Mouse (Mus musculus) spleen, adult 2 months (tissue): ENCODE measurements around the gene Mmp20. TPM values are rescaled to one million over a fixed set of nuclear protein-coding genes. Genes with fewer than 3 reads are reported as not detected.

Experiments
- DNase-seq, 2 experiments: peaks; one replicate each; pipeline versions ENCODE4 v3.0.0 to v3.0.0-alpha.2; 2012 to 2021; ENCODE audit warnings: low spot score in 2 of 2, low read depth in 1 of 2
- H3K27ac ChIP-seq: fragments of 200-500 bp; 2 replicates; pipeline ENCODE4 v1.5.1; 2012; ENCODE audit warnings: low read length, inconsistent platforms; ENCODE audit not compliant: insufficient read depth
- H3K27me3 ChIP-seq: fragments of 200-500 bp; 2 replicates; pipeline ENCODE4 v1.6.1; 2012; ENCODE audit warnings: mild to moderate bottlenecking, moderate library complexity, low read length, inconsistent platforms; ENCODE audit not compliant: control insufficient read depth, insufficient read depth
- H3K36me3 ChIP-seq: fragments of 200-500 bp; 2 replicates; pipeline ENCODE4 v1.6.1; 2012; ENCODE audit warnings: mild to moderate bottlenecking, low read length, inconsistent platforms; ENCODE audit not compliant: control insufficient read depth, insufficient read depth
- H3K4me1 ChIP-seq: fragments of 200-500 bp; 2 replicates; pipeline ENCODE4 v1.6.1; 2011; ENCODE audit warnings: inconsistent platforms; ENCODE audit not compliant: control insufficient read depth, insufficient read depth, insufficient read length
- H3K4me3 ChIP-seq: fragments of 200-500 bp; 2 replicates; pipeline ENCODE4 v1.5.1; 2011; ENCODE audit warnings: mild to moderate bottlenecking, inconsistent platforms; ENCODE audit not compliant: insufficient read depth, insufficient read length; ENCODE audit errors: extremely low read depth
- CTCF ChIP-seq: fragments of 200-500 bp; IDR thresholded peaks from 2 replicates; pipeline ENCODE4 v1.5.1; 2011; ENCODE audit warnings: mild to moderate bottlenecking, inconsistent platforms; ENCODE audit not compliant: insufficient read depth, insufficient read length, insufficient replicate concordance; ENCODE audit errors: extremely low read depth
- POLR2A ChIP-seq: fragments of 200-500 bp; IDR thresholded peaks from 2 replicates; pipeline ENCODE4 v1.6.1; 2011; ENCODE audit warnings: low read depth, low read length, inconsistent platforms
- WGBS: fragments of 180-500 bp; shearing (Covaris S2); methylation state at CpG from one replicate; pipeline ENCODE4 v1.1.7; 2018; 5-methylcytosine and 5-hydroxymethylcytosine counted together
- polyA plus RNA-seq: library from polyadenylated mRNA; depleted of rRNA; stranded (reverse); fragments of >200 nt; gene quantifications from 2 replicates; pipeline ENCODE4 v1.2.3, GENCODE M21; 2012

Mmp20 gene
- polyA plus RNA-seq, 1 experiment, result not detected

DNA sequence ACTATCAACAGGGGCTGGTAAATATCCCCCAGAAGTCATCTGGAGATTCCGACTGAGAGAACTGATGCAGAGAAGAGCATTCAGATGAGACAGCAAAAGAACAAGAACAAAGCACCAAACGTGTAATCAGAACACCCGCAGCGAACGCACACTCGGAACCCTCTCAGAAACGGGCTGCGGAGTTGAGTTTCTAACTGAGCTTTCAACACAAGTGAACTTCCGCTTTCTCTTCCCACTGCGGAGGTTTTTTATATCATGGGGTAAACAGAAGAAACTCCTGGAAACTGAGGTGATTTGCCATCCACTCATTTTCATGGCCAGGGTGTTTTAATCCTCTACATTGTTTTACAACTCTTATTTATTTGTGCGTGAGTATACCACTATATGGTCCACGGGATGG, 22.4 kb upstream of the Mmp20 start:
- Histone ChIP-seq H3K4me1 (no peaks in the 10 kb centered on the region), H3K4me3 (no peak overlapping the region), H3K36me3 (no peaks in the 10 kb centered on the region), H3K27me3 (no peaks in the 10 kb centered on the region), H3K27ac (no peak overlapping the region)
- WGBS, result 79% methylated on average over 12 of the region's 12 CpGs
- TF ChIP-seq POLR2A (no peak), CTCF (no peak)
- no peak for DNase-seq

DNA sequence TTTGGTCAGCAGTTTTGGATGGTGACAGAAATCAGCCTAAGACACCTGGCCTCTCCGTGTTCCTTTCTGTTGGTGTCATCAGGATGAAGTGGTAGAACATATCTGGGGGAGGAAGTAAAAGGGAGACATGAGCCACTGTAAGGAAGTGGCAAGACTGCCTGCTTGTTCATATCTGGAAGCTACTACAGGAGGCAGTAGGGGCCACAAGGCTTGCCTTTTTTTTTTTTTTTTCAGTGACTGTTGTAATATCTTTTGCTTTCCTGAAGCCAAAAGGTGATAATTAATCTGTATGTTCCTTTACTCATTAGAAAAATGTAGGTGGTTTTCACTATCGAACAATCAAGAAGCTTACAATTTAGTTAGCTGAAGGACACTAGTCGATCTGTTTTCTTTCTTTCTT, 5.4 kb upstream of the Mmp20 start:
- no peak for TF ChIP-seq POLR2A
- TF ChIP-seq CTCF, result no peak
- no peak for DNase-seq
- no peak overlapping the region for H3K27ac ChIP-seq
- no peak overlapping the region for H3K4me3 ChIP-seq
- H3K36me3 ChIP-seq, result no peaks in the 10 kb centered on the region
- WGBS, result 71% methylated on average over 3 of the region's 3 CpGs
- no peaks in the 10 kb centered on the region for H3K27me3 ChIP-seq
- H3K4me1 ChIP-seq, result no peaks in the 10 kb centered on the region

GRCm38 (mm10) chr9:7633936-7634335, 5.9 kb downstream of the Mmp20 start:
- H3K36me3 ChIP-seq, result no peaks in the 10 kb centered on the region
- H3K4me3 ChIP-seq, result no peak overlapping the region
- no peak for TF ChIP-seq POLR2A
- no peak overlapping the region for H3K27ac ChIP-seq
- DNase-seq, result no peak
- WGBS, result 73% methylated on average over 5 of the region's 5 CpGs
- H3K27me3 ChIP-seq, result no peaks in the 10 kb centered on the region
- no peaks in the 10 kb centered on the region for H3K4me1 ChIP-seq

DNA sequence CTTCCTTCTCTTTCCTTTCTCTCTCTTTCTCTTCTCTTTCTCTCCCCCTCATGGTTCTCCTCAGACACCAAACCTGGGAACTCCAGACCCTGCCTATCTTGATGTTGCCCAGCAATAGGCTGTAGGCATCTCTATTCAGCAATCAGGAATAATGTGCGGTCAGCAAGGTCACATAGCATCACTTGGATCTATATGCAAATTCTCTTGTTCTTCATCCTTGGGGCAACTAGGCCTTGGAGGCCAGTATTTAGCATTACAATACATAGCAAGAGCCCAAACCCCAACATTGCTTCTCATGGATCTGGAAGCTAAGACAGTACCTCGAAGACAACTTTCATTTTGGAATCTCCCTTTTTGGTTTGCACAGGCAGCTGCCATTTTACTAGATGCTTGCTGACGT, 19.9 kb downstream of the Mmp20 start:
- no peak for DNase-seq
- WGBS, result 85% methylated on average over 3 of the region's 3 CpGs
- Histone ChIP-seq H3K4me3 (no peak overlapping the region), H3K27me3 (no peaks in the 10 kb centered on the region), H3K4me1 (no peaks in the 10 kb centered on the region), H3K27ac (no peak overlapping the region), H3K36me3 (no peaks in the 10 kb centered on the region)
- TF ChIP-seq CTCF (no peak), POLR2A (no peak)

GRCm38 (mm10) chr9:7650397-7651180, 22.6 kb downstream of the Mmp20 start:
- no peaks in the 10 kb centered on the region for H3K4me1 ChIP-seq
- 49% methylated on average over 5 of the region's 5 CpGs for WGBS
- TF ChIP-seq POLR2A (no peak), CTCF (no peak)
- no peaks in the 10 kb centered on the region for H3K27me3 ChIP-seq
- H3K27ac ChIP-seq, result no peak overlapping the region
- no peaks in the 10 kb centered on the region for H3K36me3 ChIP-seq
- DNase-seq, result no peak
- H3K4me3 ChIP-seq, result no peak overlapping the region

GRCm38 (mm10) chr9:7652351-7653085, 24.5 kb downstream of the Mmp20 start:
- Histone ChIP-seq H3K27me3 (no peaks in the 10 kb centered on the region), H3K27ac (no peak overlapping the region), H3K36me3 (no peaks in the 10 kb centered on the region), H3K4me1 (no peaks in the 10 kb centered on the region), H3K4me3 (no peak overlapping the region)
- TF ChIP-seq CTCF (no peak), POLR2A (no peak)
- DNase-seq, result no peak
- WGBS, result 86% methylated on average over 5 of the region's 5 CpGs

DNA sequence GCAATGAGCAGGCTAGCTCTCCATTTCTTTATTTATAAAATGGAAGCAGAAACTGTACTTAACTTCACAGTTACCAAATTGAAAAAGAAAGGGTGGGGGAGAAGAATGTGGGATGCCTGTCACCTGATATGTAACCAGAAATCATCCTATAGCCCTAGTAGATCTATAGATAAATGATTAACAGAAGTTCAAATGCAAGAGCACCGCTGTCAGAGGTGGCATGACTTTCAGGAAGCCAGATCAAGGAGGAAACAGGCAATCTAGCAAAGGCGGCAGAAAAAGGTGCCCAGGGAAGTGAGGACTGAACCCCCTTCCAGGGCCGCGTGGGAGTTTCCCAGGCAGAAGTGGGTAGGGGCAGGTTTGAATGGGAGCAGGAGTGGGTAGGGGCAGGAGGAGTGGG, 29.9 kb downstream of the Mmp20 start:
- no peak for DNase-seq
- H3K27ac ChIP-seq, result no peak overlapping the region
- no peaks in the 10 kb centered on the region for H3K4me1 ChIP-seq
- TF ChIP-seq CTCF, result no peak
- TF ChIP-seq POLR2A, result no peak
- H3K36me3 ChIP-seq, result no peaks in the 10 kb centered on the region
- 0 out of 2 replicates have a peak, but pooled peaks cover 2% of the 10 kb centered on the region for H3K27me3 ChIP-seq
- no peak overlapping the region for H3K4me3 ChIP-seq
- 40% methylated on average over 4 of the region's 4 CpGs for WGBS
